Mouse (Mus musculus): ENCODE measurements at regions not wholly inside any gene's neighbourhood (a gene's known extent, or its start where the extent isn't known, plus 50 kb on each side); places are given as distances from the start of the nearest gene placed in this dataset.

- no peak for TF ChIP-seq CTCF (conservative IDR thresholded peaks at IDR 0.05; ENCODE audit: low read length)
- TF ChIP-seq POU5F1 (IDR thresholded peaks at IDR 0.05; ENCODE audit: borderline replicate concordance, low read length): no peak
- TF ChIP-seq NANOG (IDR thresholded peaks at IDR 0.05; ENCODE audit: borderline replicate concordance, low read length): no peak
Observed at GRCm38 (mm10) chr2:128428651-128429633, 162.1 kb upstream of the Spdye4c start.

Data from E14TG2a.4 (cell line).